Mouse (Mus musculus) MN1 (cell line): ENCODE data around the gene Arhgef12.

Experiments
- DNase-seq: peaks from one replicate; pipeline ENCODE4 v3.0.0-alpha.2; 2016; ENCODE audit warnings: low spot score

The Arhgef12 gene

DNA sequence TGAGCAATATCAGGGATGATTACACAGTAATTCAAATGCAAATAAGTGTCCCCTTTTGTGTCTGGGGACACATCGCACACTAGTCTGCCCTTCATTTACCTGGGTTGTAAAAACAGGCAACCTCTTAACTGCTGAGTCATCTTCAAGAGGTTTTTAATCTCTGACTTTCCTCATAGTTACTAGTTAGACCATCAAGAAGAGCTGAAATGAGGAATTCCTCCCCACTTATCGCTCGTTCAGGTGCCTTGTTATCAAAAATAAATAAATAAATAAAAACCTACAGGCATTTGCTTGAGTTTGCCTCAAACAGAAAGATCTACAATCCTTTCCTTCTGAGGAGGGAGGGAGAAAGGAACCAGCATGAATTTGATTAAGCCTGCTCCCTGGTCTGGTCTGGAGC lies 1.7 kb upstream of the Arhgef12 start:
- no peak for DNase-seq

- no peak for DNase-seq
These were observed 1.0 kb upstream of the Arhgef12 start for GRCm38 (mm10) chr9:43108081-43108480.

DNA sequence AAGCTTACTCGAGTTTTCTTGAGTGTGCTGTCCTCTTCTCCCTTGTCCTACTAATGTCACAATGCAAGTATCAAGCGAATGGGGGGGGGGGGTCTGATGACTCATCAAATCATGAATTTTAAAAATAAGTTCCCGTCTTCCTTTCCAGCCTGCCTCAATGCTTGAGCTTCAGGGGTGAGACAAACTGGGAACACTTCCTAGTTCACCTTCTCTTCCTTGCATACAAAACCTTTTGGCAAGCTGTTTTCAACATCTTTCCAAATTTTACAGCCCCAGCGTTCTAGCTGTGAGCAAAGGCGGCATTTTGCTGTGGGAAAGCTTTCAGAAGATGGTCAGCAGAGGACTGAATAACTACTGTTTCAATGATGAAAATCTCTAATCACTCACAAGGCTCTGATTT lies 516 bp upstream of the Arhgef12 start:
- no peak for DNase-seq

- peak; percentile 28 for DNase-seq
These were observed 433 bp downstream of the Arhgef12 start for GRCm38 (mm10) chr9:43106426-43107186.

DNA sequence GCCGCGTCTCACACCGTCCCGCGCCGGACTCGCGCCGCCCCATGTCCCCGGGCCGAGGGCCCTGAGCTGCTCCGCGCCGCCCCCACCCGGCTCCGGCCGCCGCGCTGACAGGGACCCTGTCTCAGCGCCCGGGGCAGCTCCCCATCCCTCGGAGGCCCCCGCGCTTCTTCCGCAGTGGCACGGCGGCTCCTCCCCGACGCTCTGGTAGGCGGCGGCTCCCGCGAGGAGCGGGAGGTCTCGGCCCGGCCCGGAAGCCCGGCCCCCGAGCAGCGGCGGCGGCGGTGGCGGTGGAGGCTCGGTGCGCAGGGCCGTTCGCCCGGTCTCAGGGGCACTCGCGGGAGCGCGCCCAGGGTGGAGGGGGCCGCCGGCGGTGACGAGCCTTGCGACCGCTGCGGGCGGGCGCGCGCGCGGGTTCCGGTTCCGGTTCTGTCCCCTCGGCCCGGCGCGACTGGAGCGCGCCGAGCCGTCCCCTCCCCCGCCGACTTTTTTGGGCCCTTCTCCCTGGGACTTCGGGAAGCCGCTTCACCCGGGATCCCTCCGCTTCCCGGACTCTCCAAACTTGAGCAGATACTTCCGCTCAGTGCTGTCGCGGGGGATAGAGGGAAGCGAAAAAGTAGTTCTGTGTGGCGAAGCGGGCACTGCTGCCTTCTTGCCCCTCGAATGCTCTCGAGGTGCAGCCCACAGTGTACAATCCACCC lies 1.2 kb downstream of the Arhgef12 start:
- DNase-seq = peak; percentile 94

- DNase-seq = peak; percentile 57
These were observed 2.0 kb downstream of the Arhgef12 start for GRCm38 (mm10) chr9:43104873-43105663.

- DNase-seq = no peak
These were observed 2.5 kb downstream of the Arhgef12 start for GRCm38 (mm10) chr9:43104526-43104872.

- DNase-seq = no peak
These were observed 3.3 kb downstream of the Arhgef12 start for GRCm38 (mm10) chr9:43103675-43104299.

- DNase-seq = no peak
These were observed 4.1 kb downstream of the Arhgef12 start for GRCm38 (mm10) chr9:43102931-43103330.

GRCm38 (mm10) chr9:43101936-43102595 lies 5.0 kb downstream of the Arhgef12 start:
- DNase-seq = no peak

DNA sequence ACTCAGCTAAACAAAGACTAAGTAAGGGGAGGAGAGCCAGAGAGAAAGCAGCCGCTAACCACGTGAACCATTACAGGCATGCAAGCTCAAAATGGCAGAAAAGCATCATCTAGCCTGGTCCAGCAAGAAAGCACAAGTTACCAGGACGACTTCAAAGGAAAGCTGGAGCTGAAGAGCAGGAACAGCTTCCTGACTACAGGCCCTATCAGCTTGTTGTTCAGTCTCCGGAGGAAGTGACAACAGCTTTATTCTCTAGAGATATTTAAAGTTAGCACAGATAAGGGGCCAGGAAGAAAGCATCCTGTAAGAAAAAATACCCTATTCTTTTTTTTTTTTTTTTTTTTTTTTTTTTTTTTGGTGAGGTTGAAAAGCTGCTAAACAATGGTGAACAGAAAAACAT lies 8.1 kb downstream of the Arhgef12 start:
- no peak for DNase-seq

- no peak for DNase-seq
These were observed 9.1 kb downstream of the Arhgef12 start for GRCm38 (mm10) chr9:43097801-43098557.

DNA sequence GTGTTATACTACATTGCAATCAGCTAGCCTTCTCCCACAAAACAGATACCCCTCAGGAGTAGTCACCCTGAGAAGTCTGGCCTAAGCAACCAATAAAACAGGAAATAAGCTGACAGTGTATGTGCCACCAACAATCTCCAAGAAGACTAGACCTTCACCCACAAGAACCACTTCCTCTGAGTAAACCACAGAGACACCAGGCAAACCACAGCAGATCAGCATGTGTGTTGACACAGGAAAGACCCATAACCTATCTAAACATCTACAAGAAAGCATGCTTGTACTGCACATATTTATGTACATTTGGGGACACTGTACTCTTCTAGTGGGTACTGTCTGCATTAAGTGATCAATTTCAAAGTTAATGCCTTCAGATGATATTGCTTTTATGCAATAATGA lies 10.7 kb downstream of the Arhgef12 start:
- no peak for DNase-seq

GRCm38 (mm10) chr9:43094828-43095227 lies 12.2 kb downstream of the Arhgef12 start:
- no peak for DNase-seq

DNA sequence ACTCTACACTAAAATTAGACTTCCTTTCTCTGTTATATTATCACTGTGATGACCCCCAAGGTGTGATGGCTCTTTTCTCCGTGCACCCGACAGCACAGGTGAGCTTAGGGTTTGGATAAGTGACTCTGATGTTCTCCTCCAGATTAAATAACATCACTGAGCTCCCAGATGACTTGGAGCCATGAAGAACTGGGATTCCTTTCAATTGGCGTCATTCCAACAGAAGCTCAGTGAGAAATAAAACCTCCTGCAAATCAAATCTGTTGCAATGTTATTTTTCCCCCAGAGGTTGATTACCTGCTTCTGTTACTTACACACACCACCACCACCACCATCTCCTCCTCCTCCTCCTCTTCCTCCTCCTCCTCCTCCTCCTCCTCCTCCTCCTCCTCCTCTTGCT lies 13.2 kb downstream of the Arhgef12 start:
- DNase-seq = no peak

DNA sequence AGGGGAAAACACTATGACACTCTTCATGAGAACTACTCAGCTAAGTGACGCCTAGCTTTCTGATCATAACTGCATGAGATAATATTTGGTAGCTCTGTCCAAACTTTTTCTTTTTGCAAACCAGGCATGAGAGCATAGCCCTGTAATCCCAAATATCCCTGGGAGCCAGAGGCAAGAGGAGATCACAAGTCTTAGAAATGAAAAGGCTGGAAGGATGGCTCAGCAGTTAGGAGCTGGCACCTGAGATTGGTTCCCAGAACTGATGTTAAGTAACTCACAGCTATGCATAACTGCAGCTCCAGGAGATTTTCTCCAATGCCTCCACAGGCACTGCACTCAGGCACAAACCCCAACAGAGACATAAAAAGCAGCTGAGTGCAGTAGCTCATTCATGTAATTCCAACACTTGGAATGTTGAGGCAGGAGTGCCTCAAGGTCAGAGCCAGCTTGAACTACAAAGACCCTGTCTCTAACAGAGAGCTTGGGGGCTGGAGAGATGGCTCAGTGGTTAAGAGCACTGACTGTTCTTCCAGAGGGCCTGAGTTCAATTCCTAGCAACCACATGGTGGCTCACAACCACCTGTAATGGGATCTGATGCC lies 21.3 kb downstream of the Arhgef12 start:
- no peak for DNase-seq

DNA sequence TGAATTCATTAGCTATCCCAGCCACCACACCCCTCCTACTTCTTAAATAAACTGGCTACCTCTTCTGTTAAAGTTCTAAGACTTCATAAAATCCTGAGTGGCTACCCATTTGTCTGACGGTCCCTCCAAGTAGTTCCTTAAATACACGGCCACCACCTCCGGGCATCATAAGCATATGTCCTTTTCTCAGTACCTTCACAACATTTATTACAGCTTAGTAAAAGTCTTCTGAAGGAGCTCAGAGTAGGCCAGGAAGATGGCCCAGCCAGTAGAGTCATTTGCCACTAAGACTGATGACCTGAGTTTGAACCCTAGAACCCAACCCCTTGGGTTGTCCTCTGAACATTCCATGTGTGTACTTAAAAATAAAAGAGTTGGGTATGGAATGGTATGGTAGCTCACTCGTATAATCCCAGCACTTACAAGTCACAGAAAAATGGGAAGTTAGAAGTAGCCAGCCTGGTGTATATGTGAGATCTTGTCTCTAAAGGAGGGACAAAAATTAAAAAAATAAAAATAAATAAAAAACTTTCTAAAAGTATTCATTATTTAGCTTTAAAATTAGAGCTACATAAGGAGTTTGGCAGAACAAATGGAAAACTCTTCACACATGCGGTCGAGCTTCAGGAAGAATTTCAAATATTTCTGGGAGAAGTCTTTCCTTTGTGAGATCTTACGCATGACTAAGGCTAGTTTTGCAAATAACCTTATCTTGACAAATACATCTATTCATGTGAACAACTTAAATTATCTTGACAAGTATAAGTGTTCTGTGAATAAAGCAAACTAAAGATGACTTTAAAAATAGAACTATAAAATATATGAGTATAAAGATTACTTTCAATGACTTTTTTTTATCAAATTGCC lies 22.3 kb downstream of the Arhgef12 start:
- DNase-seq = no peak

GRCm38 (mm10) chr9:43083441-43084055 lies 23.5 kb downstream of the Arhgef12 start:
- DNase-seq = no peak

DNA sequence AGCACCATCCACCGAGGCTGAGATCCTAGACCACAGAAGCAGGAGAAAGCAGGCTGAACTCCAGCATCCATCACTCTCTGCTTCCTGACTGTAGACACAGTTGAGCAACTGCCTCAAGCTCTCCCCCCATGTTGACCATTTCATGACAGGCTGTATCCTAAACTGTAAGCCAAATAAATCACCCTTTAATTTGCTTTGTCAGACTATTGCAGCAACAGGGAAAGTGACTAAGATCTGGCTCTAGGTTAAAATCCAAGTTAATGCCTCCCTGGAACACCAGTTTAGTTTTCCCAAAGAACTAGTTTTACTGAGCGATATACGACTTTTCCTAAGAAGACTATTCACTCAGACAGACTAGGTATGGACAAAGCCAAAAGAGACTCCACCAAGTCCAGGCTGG lies 28.3 kb downstream of the Arhgef12 start:
- DNase-seq = no peak
